Mouse (Mus musculus): Measurements from ENCODE around the gene Tmem183a. TPM values are rescaled to one million over a fixed set of nuclear protein-coding genes. Genes with fewer than 3 reads are reported as not detected.

Tmem183a gene
- total RNA-seq, 1 experiment from 2014 or later, result 67.8 TPM

Other genes starting within 250 kb of the Tmem183a start
- gene Chil1, start 179.8 kb downstream of the Tmem183a start, total RNA-seq (2017), result 0.48 TPM in 1 of 3 replicates, not detected in the others
- not detected in 3 replicates for gene Mybph, start 168.5 kb downstream of the Tmem183a start, total RNA-seq (2017)
- gene Adora1, start 126.5 kb downstream of the Tmem183a start, total RNA-seq (2017), result not detected in 3 replicates
- gene Myog, start 72.0 kb downstream of the Tmem183a start, total RNA-seq (2017), result not detected in 3 replicates
- gene Ppfia4, start 29.1 kb downstream of the Tmem183a start, total RNA-seq (2017), result 20.4 to 28.3 TPM (median 20.4 TPM) in 3 replicates
- not detected in 3 replicates for gene 4933406M09Rik, start 24.0 kb upstream of the Tmem183a start, total RNA-seq (2017)
- 56.4 to 76.4 TPM (median 62.0 TPM) in 3 replicates for gene Cyb5r1, start 43.6 kb upstream of the Tmem183a start, total RNA-seq (2017)
- gene Adipor1, start 53.4 kb upstream of the Tmem183a start, total RNA-seq (2017), result 133 to 190 TPM (median 182 TPM) in 3 replicates
- gene Klhl12, start 93.6 kb upstream of the Tmem183a start, total RNA-seq (2017), result 21.9 to 33.3 TPM (median 32.5 TPM) in 3 replicates
- gene Rabif, start 132.7 kb upstream of the Tmem183a start, total RNA-seq (2017), result 20.7 to 26.9 TPM (median 26.7 TPM) in 3 replicates
- gene Mgat4e, start 187.7 kb upstream of the Tmem183a start, total RNA-seq (2017), result not detected in 3 replicates
- gene Kdm5b, start 198.2 kb upstream of the Tmem183a start, total RNA-seq (2017), result 22.2 to 37.2 TPM (median 32.1 TPM) in 3 replicates